Mouse (Mus musculus) heart, adult 2 months (tissue): ENCODE measurements around the gene Cep55.

Experiments
- CTCF ChIP-seq: fragments of 200-600 bp; IDR thresholded peaks from 2 replicates; pipeline ENCODE4 v1.8.1; 2022; ENCODE audit warnings: antibody characterized with exemption, mild to moderate bottlenecking, moderate library complexity
- EP300 ChIP-seq: fragments of 200-500 bp; IDR thresholded peaks from 2 replicates; pipeline ENCODE4 v1.6.1; 2011; ENCODE audit warnings: low read depth, low read length, control low read depth; ENCODE audit not compliant: insufficient read depth
- POLR2A ChIP-seq: fragments of 200-500 bp; IDR thresholded peaks from 2 replicates; pipeline ENCODE4 v1.6.1; 2011; ENCODE audit warnings: mild to moderate bottlenecking, low read depth, low read length, control low read depth; ENCODE audit not compliant: insufficient read depth

DNA sequence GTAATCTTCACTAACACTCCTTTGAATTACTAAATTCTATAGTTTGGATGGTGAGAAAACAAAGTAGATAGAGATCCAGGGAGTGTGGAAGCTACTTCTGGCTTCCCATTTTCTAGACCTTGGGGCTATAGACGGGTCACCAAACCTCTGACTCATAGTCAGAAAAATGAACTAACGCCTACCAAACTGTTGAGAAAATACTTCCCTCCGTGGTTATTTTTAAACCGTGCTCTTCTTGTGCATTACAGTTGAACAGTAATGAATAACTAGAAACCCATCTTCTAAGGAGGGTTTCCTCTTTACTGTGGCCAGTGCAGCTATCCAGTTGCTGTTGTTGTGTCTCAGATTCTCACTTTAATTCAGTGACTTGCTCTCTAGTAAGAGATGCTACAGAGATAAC, 32.1 kb upstream of the Cep55 start:
- TF ChIP-seq CTCF (no peak), POLR2A (no peak), EP300 (no peak)
